Mouse (Mus musculus) retina, adult 2 months (tissue): Measurements from ENCODE around the gene Calr.

Experiments used
- DNase-seq: peaks from one replicate; pipeline ENCODE4 v3.0.0-alpha.2; 2012; ENCODE audit warnings: low read depth, low spot score

The Calr gene

GRCm38 (mm10) chr8:84846722-84847572, at the start of gene Calr:
TSS of gene Calr (minus strand) at chr8:84846934.
- DNase-seq, result peak; percentile 100

- no peak for DNase-seq
Observed at GRCm38 (mm10) chr8:84895963-84896362, 49.2 kb upstream of the Calr start.

- peak; percentile 84 for DNase-seq
Observed at GRCm38 (mm10) chr8:84893709-84894134, 47.0 kb upstream of the Calr start, which contains the start of gene Gcdh. TSS of gene Gcdh (minus strand) at chr8:84893921.

GRCm38 (mm10) chr8:84892993-84893708, 46.4 kb upstream of the Calr start:
- no peak for DNase-seq

- DNase-seq, result no peak
Observed at GRCm38 (mm10) chr8:84889141-84889540, 42.4 kb upstream of the Calr start.

- DNase-seq, result no peak
Observed at GRCm38 (mm10) chr8:84888280-84888679, 41.5 kb upstream of the Calr start.

- no peak for DNase-seq
Observed at GRCm38 (mm10) chr8:84884728-84885127, 38.0 kb upstream of the Calr start.

GRCm38 (mm10) chr8:84878915-84879314, 32.2 kb upstream of the Calr start:
- DNase-seq, result no peak

GRCm38 (mm10) chr8:84877297-84878035, 30.7 kb upstream of the Calr start:
- DNase-seq, result no peak

- no peak for DNase-seq
Observed at GRCm38 (mm10) chr8:84874339-84874738, 27.6 kb upstream of the Calr start.

- DNase-seq, result no peak
Observed at GRCm38 (mm10) chr8:84873016-84873415, 26.3 kb upstream of the Calr start.

GRCm38 (mm10) chr8:84872309-84872965, 25.7 kb upstream of the Calr start:
- DNase-seq, result no peak

- DNase-seq, result peak; percentile 52
Observed at GRCm38 (mm10) chr8:84871376-84872308, 24.9 kb upstream of the Calr start, which contains the start of gene Syce2. TSS of gene Syce2 (plus strand) at chr8:84872111.

- DNase-seq, result peak; percentile 97
Observed at GRCm38 (mm10) chr8:84856864-84857441, 10.2 kb upstream of the Calr start, which contains the start of gene Farsa. TSS of gene Farsa (plus strand) at chr8:84856989.

GRCm38 (mm10) chr8:84856434-84856833, 9.7 kb upstream of the Calr start:
- DNase-seq, result no peak

GRCm38 (mm10) chr8:84847684-84848435, 1.1 kb upstream of the Calr start:
- no peak for DNase-seq

GRCm38 (mm10) chr8:84846094-84846721, 526 bp downstream of the Calr start:
- no peak for DNase-seq

- no peak for DNase-seq
Observed at GRCm38 (mm10) chr8:84845355-84846093, 1.2 kb downstream of the Calr start.
